In genomic region chr15:27782383-27783036, GRCm38 (mm10) we compare ENCODE assay signal across 8 mouse cellular contexts.
DNase-seq lines count a peak whose midpoint lies in the region; ATAC-seq lines count a peak whose summit lies in the region.

No protein-coding gene starts in this region.

- no peaks in the 10 kb centered on the region for H3K27me3 ChIP-seq in forebrain, embryonic 13.5 days
- H3K27me3 ChIP-seq in hindbrain, embryonic 16.5 days (replicated peaks; ENCODE audit: control insufficient read depth, insufficient read depth, low read length): no peaks in the 10 kb centered on the region
- no peaks in the 10 kb centered on the region for H3K27me3 ChIP-seq in liver, embryonic 16.5 days (ENCODE audit: control insufficient read depth, insufficient read depth, low read depth, low read length)

- peak overlapping the region; percentile 54 for H3K9ac ChIP-seq in forebrain, embryonic 13.5 days
- H3K9ac ChIP-seq in hindbrain, embryonic 16.5 days (ENCODE audit: low read depth, low read length): no peak overlapping the region
- no peak overlapping the region for H3K9ac ChIP-seq in liver, embryonic 16.5 days (ENCODE audit: low read depth, low read length)

- H3K36me3 ChIP-seq in forebrain, embryonic 13.5 days (ENCODE audit: poor library complexity, severe bottlenecking): no peaks in the 10 kb centered on the region
- no peaks in the 10 kb centered on the region for H3K36me3 ChIP-seq in hindbrain, embryonic 16.5 days (ENCODE audit: control insufficient read depth, insufficient read depth, low read length)
- no peaks in the 10 kb centered on the region for H3K36me3 ChIP-seq in liver, embryonic 16.5 days (ENCODE audit: control insufficient read depth, insufficient read depth)

- peak; percentile 46; the same call in 1 of the 2 replicates for ATAC-seq in forebrain, embryonic 13.5 days
- peak; percentile 67 for ATAC-seq in hindbrain, embryonic 16.5 days
- ATAC-seq in liver, embryonic 16.5 days (ENCODE audit: low read depth): peak; percentile 20; the same call in 1 of the 2 replicates

- H3K27ac ChIP-seq in forebrain, embryonic 13.5 days: peak overlapping the region; percentile 90
- peak overlapping the region; percentile 74 for H3K27ac ChIP-seq in hindbrain, embryonic 16.5 days (ENCODE audit: low read depth, low read length)
- H3K27ac ChIP-seq in liver, embryonic 16.5 days (ENCODE audit: low read length): no peak overlapping the region

- intact Hi-C loops in gastrocnemius, postnatal 36 days (cut with DNase I): no loop called here

- peak; percentile 39 for DNase-seq in gastrocnemius, adult 18-20 months (ENCODE audit: low spot score)
- no peak for DNase-seq in gastrocnemius, postnatal 36 days
- DNase-seq in urinary bladder, postnatal 4 days (ENCODE audit: low spot score in 2 of 2): no peak
- DNase-seq in layer of hippocampus, adult 18-20 months (ENCODE audit: low spot score in 2 of 2): no peak
- DNase-seq in right cerebral cortex, postnatal 25 days: no peak

- 32% methylated on average over 15 of the region's 15 CpGs for WGBS in forebrain, embryonic 13.5 days
- 19% methylated on average over 15 of the region's 15 CpGs for WGBS in hindbrain, embryonic 16.5 days
- WGBS in liver, embryonic 16.5 days (ENCODE audit: insufficient replicate concordance): 41% methylated on average over 15 of the region's 15 CpGs

- peaks cover 97% of the 10 kb centered on the region for H3K4me1 ChIP-seq in forebrain, embryonic 13.5 days
- peaks cover 94% of the 10 kb centered on the region for H3K4me1 ChIP-seq in hindbrain, embryonic 16.5 days (ENCODE audit: control insufficient read depth, insufficient read depth, low read depth, low read length)
- no peaks in the 10 kb centered on the region; the same call in 1 of the 2 replicates for H3K4me1 ChIP-seq in liver, embryonic 16.5 days (ENCODE audit: control insufficient read depth, low read depth, low read length)

- peak overlapping the region; percentile 42 for H3K4me2 ChIP-seq in forebrain, embryonic 13.5 days
- peak overlapping the region; percentile 25; the same call in 1 of the 2 replicates for H3K4me2 ChIP-seq in hindbrain, embryonic 16.5 days (ENCODE audit: low read length)
- no peak overlapping the region for H3K4me2 ChIP-seq in liver, embryonic 16.5 days (ENCODE audit: low read depth, low read length)

- no peaks in the 10 kb centered on the region for H3K9me3 ChIP-seq in forebrain, embryonic 13.5 days (replicated peaks)
- no peaks in the 10 kb centered on the region for H3K9me3 ChIP-seq in hindbrain, embryonic 16.5 days (ENCODE audit: control insufficient read depth, low read length)
- no peaks in the 10 kb centered on the region for H3K9me3 ChIP-seq in liver, embryonic 16.5 days (replicated peaks; ENCODE audit: control insufficient read depth, low read length)

- H3K4me3 ChIP-seq in forebrain, embryonic 13.5 days: no peak overlapping the region
- no peak overlapping the region for H3K4me3 ChIP-seq in hindbrain, embryonic 16.5 days (ENCODE audit: low read length)
- H3K4me3 ChIP-seq in liver, embryonic 16.5 days (ENCODE audit: low read depth, low read length): no peak overlapping the region
